Mouse (Mus musculus): ENCODE measurements around the gene B3galnt2. TPM values are rescaled to one million over a fixed set of nuclear protein-coding genes. Genes with fewer than 3 reads are reported as not detected.

Gene B3galnt2
- 32.1 and 33.1 TPM in 2 replicates for polyA plus RNA-seq (2015; fragmentation: Nextera tagmentation; extraction: Ambion mirVana)

DNA sequence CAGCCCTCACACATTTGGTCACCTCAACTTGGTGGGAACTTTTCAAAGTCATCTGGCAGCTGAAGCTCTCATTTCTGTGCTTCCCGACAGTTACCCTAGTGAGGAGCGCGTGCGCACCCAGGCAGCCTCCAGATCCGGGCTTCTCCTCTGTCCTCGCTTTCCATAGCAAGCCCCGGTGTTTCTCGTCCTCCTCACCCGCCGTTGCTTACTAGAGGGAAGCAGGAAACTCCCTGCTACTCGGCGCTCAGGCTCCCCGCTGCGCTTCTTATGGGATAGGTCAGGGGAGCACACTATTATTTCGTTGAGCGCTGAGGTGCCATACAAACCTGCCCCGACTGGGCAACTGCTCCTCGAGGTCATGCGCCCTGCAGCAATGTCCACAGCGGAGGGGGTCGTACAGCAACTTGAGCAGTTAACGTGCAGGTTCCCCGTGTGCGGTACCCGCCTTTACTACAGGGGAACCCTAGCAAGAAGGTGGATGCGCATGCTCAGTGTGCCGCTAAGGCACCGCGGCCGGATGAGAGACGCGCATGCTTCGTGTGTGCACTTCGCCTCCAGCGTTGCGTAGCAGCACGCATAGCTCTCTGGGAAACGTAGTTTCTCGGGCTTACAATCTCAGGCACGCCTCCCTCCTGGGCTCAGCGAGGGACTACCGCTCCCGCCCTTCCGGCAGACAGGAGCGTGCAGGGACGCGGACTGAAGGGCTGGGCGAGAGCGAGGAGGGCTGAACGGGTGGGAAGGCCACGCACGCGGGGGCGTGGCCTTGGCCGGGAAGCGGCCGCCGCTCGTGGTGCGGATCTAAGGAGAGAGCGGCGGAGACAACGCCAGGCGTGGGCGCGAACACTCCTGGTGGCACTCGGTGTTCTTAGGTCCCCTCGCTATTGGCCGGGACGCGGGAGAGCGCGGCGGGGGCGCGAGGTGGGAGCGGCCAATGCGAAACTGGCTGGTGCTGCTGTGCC is at the start of gene B3galnt2:
Gene B3galnt2, plus strand, starts transcription at position 596 of the 959 bp plus-strand sequence.
- ATAC-seq (ENCODE audit: low read depth) = peak; percentile 99
- whole genome bisulfite sequencing = under 1% methylated on average over 74 of the region's 78 CpGs
- Histone ChIP-seq H3K27ac (ENCODE audit: low read length) (peak within 1 kb of the TSS; percentile 87), H3K9ac (ENCODE audit: low read length) (peak within 1 kb of the TSS; percentile 90), H3K4me1 (replicated peaks; ENCODE audit: control insufficient read depth, insufficient read depth, low read length) (peaks cover 8% of the 10 kb centered on the region), H3K36me3 (ENCODE audit: control insufficient read depth, insufficient read depth, low read length) (no peaks in the 10 kb centered on the region), H3K4me3 (ENCODE audit: low read length) (peak within 1 kb of the TSS; percentile 98), H3K27me3 (ENCODE audit: control insufficient read depth, insufficient read depth, low read depth, low read length) (no peaks in the 10 kb centered on the region), H3K9me3 (ENCODE audit: control insufficient read depth, low read length) (no peaks in the 10 kb centered on the region), H3K4me2 (ENCODE audit: low read depth, low read length) (peak within 1 kb of the TSS; percentile 90)

DNA sequence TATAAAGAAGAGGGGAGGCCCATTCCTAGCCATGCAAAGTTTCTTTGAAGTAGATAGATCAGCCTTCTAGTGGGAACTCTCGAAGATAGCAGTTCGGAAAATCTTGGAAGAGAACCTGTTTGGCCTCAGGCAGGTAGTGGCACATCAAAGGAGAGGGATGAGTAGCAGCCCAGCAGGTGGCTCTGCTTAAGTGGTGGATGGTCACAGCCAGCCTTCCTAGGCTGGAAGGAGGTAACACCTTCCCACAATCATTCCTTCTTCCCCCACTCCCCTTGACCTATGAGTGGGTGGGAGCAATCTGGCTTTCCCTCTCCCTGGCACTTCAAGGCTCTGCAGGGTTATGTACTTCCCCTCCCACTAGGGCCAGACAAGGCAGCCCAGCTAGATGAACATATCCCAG is 42.9 kb upstream of the B3galnt2 start:
- 40% methylated on average over 2 of the region's 2 CpGs for WGBS
- no peak overlapping the region for H3K4me2 ChIP-seq (ENCODE audit: low read depth, low read length)
- no peaks in the 10 kb centered on the region for H3K9me3 ChIP-seq (ENCODE audit: control insufficient read depth, low read length)
- ATAC-seq (ENCODE audit: low read depth) = no peak
- H3K4me1 ChIP-seq (replicated peaks; ENCODE audit: control insufficient read depth, insufficient read depth, low read length) = no peaks in the 10 kb centered on the region
- H3K27me3 ChIP-seq (ENCODE audit: control insufficient read depth, insufficient read depth, low read depth, low read length) = no peaks in the 10 kb centered on the region
- H3K36me3 ChIP-seq (ENCODE audit: control insufficient read depth, insufficient read depth, low read length) = no peaks in the 10 kb centered on the region
- no peak overlapping the region for H3K4me3 ChIP-seq (ENCODE audit: low read length)
- H3K9ac ChIP-seq (ENCODE audit: low read length) = no peak overlapping the region
- no peak overlapping the region for H3K27ac ChIP-seq (ENCODE audit: low read length)

DNA sequence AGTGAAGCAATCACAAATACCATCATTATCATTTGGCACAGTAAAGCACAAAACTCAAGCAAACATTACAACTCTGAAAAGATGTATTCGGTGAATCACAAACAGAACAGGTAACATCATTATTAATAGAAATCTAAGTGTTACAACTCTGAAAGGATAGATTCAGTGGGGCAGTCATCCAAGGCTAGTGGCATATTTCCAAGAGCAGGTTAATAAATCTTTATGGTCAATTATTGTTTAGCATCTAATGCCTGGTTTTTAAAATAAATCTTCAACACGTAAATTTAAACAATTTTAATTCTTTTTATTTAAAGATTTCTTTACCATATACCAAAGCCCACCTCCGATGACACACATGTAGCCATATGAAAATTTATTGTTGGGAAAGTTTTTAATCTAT is 34.9 kb upstream of the B3galnt2 start:
- no peak overlapping the region for H3K9ac ChIP-seq (ENCODE audit: low read length)
- H3K27ac ChIP-seq (ENCODE audit: low read length) = no peak overlapping the region
- no peak for ATAC-seq (ENCODE audit: low read depth)
- H3K4me3 ChIP-seq (ENCODE audit: low read length) = no peak overlapping the region
- H3K4me1 ChIP-seq (replicated peaks; ENCODE audit: control insufficient read depth, insufficient read depth, low read length) = no peaks in the 10 kb centered on the region
- H3K9me3 ChIP-seq (ENCODE audit: control insufficient read depth, low read length) = no peaks in the 10 kb centered on the region
- H3K27me3 ChIP-seq (ENCODE audit: control insufficient read depth, insufficient read depth, low read depth, low read length) = no peaks in the 10 kb centered on the region
- H3K4me2 ChIP-seq (ENCODE audit: low read depth, low read length) = no peak overlapping the region
- no peaks in the 10 kb centered on the region for H3K36me3 ChIP-seq (ENCODE audit: control insufficient read depth, insufficient read depth, low read length)
- 86% methylated on average over 3 of the region's 3 CpGs for WGBS

DNA sequence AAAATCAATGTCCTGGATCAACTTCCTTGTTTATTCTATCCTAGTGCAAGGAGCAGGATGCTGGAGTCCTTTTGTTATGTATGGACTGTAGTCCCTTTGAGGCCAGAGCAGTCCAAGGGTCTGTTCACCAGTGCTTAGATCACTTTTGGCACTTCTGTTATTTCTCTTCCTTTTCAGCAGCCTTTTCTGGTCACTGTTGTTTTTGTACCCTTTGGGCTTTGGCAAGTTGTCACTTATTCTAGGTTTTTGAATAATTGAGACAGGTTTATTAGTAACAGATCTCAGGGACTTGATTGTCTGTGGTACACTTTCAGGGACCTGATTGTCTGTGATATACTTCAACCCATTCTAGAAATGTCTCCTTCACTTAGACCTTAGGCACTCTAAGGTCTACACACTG is 31.7 kb upstream of the B3galnt2 start:
- ATAC-seq (ENCODE audit: low read depth) = no peak
- Histone ChIP-seq H3K9me3 (ENCODE audit: control insufficient read depth, low read length) (no peaks in the 10 kb centered on the region), H3K27ac (ENCODE audit: low read length) (no peak overlapping the region), H3K4me2 (ENCODE audit: low read depth, low read length) (no peak overlapping the region), H3K4me3 (ENCODE audit: low read length) (no peak overlapping the region), H3K9ac (ENCODE audit: low read length) (no peak overlapping the region), H3K4me1 (replicated peaks; ENCODE audit: control insufficient read depth, insufficient read depth, low read length) (no peaks in the 10 kb centered on the region), H3K27me3 (ENCODE audit: control insufficient read depth, insufficient read depth, low read depth, low read length) (no peaks in the 10 kb centered on the region), H3K36me3 (ENCODE audit: control insufficient read depth, insufficient read depth, low read length) (no peaks in the 10 kb centered on the region)

DNA sequence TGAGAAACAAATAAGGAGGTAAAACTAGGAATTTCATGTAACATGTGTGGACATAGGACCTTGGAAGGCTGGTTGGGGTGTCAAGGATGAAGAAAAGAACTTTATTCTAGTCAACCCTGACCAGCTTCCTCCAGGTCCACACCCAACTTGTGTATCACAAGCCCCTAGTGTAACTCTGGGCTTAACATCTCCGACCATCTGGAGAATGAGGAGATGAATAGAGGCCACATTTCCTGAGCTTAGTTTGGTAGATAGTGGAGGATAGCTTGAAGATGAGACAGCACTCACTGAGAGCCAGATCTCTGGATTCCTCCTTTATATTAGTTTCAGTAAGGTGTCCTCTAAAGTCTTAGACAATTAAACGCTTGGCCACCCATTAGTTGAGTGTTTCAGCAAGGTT is 24.3 kb upstream of the B3galnt2 start:
- 73% methylated on average over 2 of the region's 2 CpGs for WGBS
- ATAC-seq (ENCODE audit: low read depth) = no peak

DNA sequence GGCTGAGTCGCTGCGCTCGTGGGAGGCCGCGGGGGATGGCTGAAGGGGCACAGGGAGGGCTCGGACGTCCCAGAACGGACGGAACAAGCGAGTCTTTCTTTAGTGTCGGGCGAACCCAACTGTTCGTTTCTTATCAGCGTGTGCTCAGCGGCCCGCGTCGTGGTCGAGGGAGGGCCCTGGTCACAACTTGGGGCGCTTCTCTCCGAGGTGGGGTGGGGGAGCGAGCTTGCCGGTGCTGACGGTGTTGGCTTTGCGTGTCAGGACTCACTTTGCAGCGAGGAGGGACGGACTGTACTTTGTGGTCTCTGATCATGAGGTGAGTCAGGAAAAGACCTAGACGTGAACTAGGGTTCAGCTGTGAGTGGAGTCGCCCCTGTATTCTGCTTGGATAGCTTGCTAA is 662 bp downstream of the B3galnt2 start:
- under 1% methylated on average over 29 of the region's 29 CpGs for WGBS
- H3K4me3 ChIP-seq (ENCODE audit: low read length) = peak overlapping the region; percentile 98
- H3K9me3 ChIP-seq (ENCODE audit: control insufficient read depth, low read length) = no peaks in the 10 kb centered on the region
- H3K9ac ChIP-seq (ENCODE audit: low read length) = peak overlapping the region; percentile 90
- H3K4me1 ChIP-seq (replicated peaks; ENCODE audit: control insufficient read depth, insufficient read depth, low read length) = peaks cover 8% of the 10 kb centered on the region
- no peaks in the 10 kb centered on the region for H3K27me3 ChIP-seq (ENCODE audit: control insufficient read depth, insufficient read depth, low read depth, low read length)
- peak; percentile 36 for ATAC-seq (ENCODE audit: low read depth)
- peak overlapping the region; percentile 83 for H3K27ac ChIP-seq (ENCODE audit: low read length)
- no peaks in the 10 kb centered on the region for H3K36me3 ChIP-seq (ENCODE audit: control insufficient read depth, insufficient read depth, low read length)
- H3K4me2 ChIP-seq (ENCODE audit: low read depth, low read length) = peak overlapping the region; percentile 79

More for the DNA sequence above, 24.3 kb upstream of the B3galnt2 start:
- H3K36me3 ChIP-seq (ENCODE audit: control insufficient read depth, insufficient read depth, low read length) = no peaks in the 10 kb centered on the region
- H3K4me1 ChIP-seq (replicated peaks; ENCODE audit: control insufficient read depth, insufficient read depth, low read length) = no peaks in the 10 kb centered on the region
- no peak overlapping the region for H3K9ac ChIP-seq (ENCODE audit: low read length)
- no peaks in the 10 kb centered on the region for H3K9me3 ChIP-seq (ENCODE audit: control insufficient read depth, low read length)
- H3K27ac ChIP-seq (ENCODE audit: low read length) = no peak overlapping the region
- no peak overlapping the region for H3K4me3 ChIP-seq (ENCODE audit: low read length)
- H3K27me3 ChIP-seq (ENCODE audit: control insufficient read depth, insufficient read depth, low read depth, low read length) = no peaks in the 10 kb centered on the region
- no peak overlapping the region for H3K4me2 ChIP-seq (ENCODE audit: low read depth, low read length)

DNA sequence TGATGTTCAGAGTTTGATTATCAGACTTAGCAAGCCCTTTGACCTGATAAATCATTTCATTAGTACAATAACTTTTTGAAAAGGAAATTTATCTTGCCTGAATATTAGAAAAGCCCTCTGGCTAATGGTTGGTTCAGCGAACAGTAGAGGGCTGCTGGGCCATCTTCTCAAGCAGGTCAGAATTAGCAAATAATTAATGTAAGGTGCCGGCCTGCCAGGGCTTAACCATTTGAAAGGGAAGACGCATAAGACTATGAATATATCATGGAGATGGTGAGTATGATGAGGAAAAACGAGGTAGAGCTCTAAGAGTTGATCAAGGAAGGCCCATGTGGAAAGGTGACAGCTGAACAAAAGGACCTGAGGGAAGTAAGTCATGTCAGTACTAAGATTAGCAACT is 2.4 kb downstream of the B3galnt2 start:
- Histone ChIP-seq H3K4me3 (ENCODE audit: low read length) (no peak overlapping the region), H3K9ac (ENCODE audit: low read length) (no peak overlapping the region), H3K27me3 (ENCODE audit: control insufficient read depth, insufficient read depth, low read depth, low read length) (no peaks in the 10 kb centered on the region), H3K36me3 (ENCODE audit: control insufficient read depth, insufficient read depth, low read length) (no peaks in the 10 kb centered on the region), H3K9me3 (ENCODE audit: control insufficient read depth, low read length) (no peaks in the 10 kb centered on the region), H3K4me1 (replicated peaks; ENCODE audit: control insufficient read depth, insufficient read depth, low read length) (peaks cover 8% of the 10 kb centered on the region), H3K27ac (ENCODE audit: low read length) (no peak overlapping the region), H3K4me2 (ENCODE audit: low read depth, low read length) (no peak overlapping the region)
- ATAC-seq (ENCODE audit: low read depth) = no peak
- 74% methylated on average over 4 of the region's 4 CpGs for WGBS

DNA sequence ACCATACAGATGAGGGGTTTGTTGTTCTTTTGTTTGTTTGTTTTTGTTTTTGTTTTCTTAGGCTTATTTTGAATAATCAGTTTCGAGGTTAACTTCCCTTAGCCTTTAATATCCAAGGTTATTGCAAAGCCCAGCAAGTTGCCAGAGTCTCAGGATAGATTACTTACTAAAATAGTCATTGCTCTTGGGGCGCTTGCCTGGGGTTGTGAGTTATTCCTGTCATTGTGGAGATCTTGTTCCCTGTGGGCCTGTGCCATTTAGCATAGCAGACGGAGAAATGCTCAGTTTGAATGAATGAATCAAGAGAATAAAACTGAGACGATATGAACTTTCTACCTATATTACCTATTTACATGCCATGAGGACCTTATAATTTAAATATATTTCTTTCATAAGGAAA is 5.9 kb downstream of the B3galnt2 start:
- no peak overlapping the region for H3K4me2 ChIP-seq (ENCODE audit: low read depth, low read length)
- H3K27ac ChIP-seq (ENCODE audit: low read length) = no peak overlapping the region
- 89% methylated on average over 4 of the region's 4 CpGs for WGBS
- H3K36me3 ChIP-seq (ENCODE audit: control insufficient read depth, insufficient read depth, low read length) = no peaks in the 10 kb centered on the region
- H3K27me3 ChIP-seq (ENCODE audit: control insufficient read depth, insufficient read depth, low read depth, low read length) = no peaks in the 10 kb centered on the region
- H3K4me3 ChIP-seq (ENCODE audit: low read length) = no peak overlapping the region
- no peaks in the 10 kb centered on the region for H3K9me3 ChIP-seq (ENCODE audit: control insufficient read depth, low read length)
- no peak overlapping the region for H3K9ac ChIP-seq (ENCODE audit: low read length)
- peaks cover 4% of the 10 kb centered on the region for H3K4me1 ChIP-seq (replicated peaks; ENCODE audit: control insufficient read depth, insufficient read depth, low read length)
- no peak for ATAC-seq (ENCODE audit: low read depth)

DNA sequence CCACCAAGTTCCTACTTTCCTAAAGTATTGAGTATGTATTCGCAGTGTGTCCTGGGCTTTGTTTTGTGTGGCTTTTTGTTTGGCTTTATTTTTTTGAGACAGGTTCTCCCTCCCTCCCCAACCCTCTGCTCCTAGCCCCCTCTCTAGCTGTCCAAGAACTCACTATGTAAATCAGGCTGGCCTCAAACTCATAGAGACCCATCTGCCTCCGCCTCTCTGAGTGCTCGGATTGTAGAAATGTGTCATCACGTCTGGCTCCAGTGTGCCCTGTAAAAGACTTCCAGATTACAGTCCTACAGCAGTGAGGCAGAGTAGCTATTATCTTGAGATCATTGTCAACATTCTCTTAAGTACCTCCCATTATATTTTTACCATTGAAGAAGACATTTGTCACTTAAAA is 6.8 kb downstream of the B3galnt2 start:
- WGBS = 66% methylated on average over 4 of the region's 4 CpGs

More for the DNA sequence above, 6.8 kb downstream of the B3galnt2 start:
- no peaks in the 10 kb centered on the region for H3K27me3 ChIP-seq (ENCODE audit: control insufficient read depth, insufficient read depth, low read depth, low read length)
- no peak for ATAC-seq (ENCODE audit: low read depth)
- no peaks in the 10 kb centered on the region for H3K9me3 ChIP-seq (ENCODE audit: control insufficient read depth, low read length)
- H3K27ac ChIP-seq (ENCODE audit: low read length) = no peak overlapping the region
- H3K4me3 ChIP-seq (ENCODE audit: low read length) = no peak overlapping the region
- H3K4me1 ChIP-seq (replicated peaks; ENCODE audit: control insufficient read depth, insufficient read depth, low read length) = no peaks in the 10 kb centered on the region
- no peak overlapping the region for H3K4me2 ChIP-seq (ENCODE audit: low read depth, low read length)
- H3K36me3 ChIP-seq (ENCODE audit: control insufficient read depth, insufficient read depth, low read length) = no peaks in the 10 kb centered on the region
- H3K9ac ChIP-seq (ENCODE audit: low read length) = no peak overlapping the region

Measured in lung, embryonic 16.5 days (tissue).